Mouse (Mus musculus) heart, postnatal 0 days (tissue): ENCODE data around the gene Slc44a3.

Experiments
- CTCF ChIP-seq: IDR thresholded peaks from 2 replicates; pipeline ENCODE4 v1.5.1; 2016; ENCODE audit warnings: antibody characterized with exemption, control low read depth, low read depth
- EP300 ChIP-seq: IDR thresholded peaks from 2 replicates; pipeline ENCODE4 v1.6.1; 2016; ENCODE audit warnings: antibody characterized with exemption, low read depth

DNA sequence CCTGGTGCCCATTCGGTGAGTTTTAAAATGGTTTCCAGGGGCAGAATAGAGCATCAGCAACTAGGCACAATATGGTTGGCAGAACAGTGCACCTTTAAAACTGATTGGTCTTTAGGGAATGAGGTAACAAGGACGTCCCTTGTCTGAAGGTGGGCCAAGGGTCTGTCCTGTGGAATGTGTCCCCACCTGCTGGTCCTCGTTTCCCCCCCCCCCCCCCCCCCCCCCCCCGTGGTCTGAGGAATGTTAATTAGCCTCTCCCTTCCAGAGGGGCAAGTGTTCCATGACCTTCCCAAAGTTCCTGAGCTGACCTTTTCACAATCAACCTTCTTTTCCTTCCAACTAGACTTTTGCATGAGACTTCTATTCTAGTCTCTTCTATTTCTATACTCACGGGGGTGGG is 46.5 kb upstream of the Slc44a3 start:
- TF ChIP-seq CTCF: no peak
- no peak for TF ChIP-seq EP300
